Mouse (Mus musculus) G1E-ER4 (cell line): Measurements from ENCODE around the gene Dcbld2. TPM values are rescaled to one million over a fixed set of nuclear protein-coding genes. Genes with fewer than 3 reads are reported as not detected.

Source experiments
- GATA1 ChIP-seq: IDR thresholded peaks from one replicate; pipeline ENCODE4 v1.8.0; 2012; ENCODE audit warnings: low read length, inconsistent platforms
- polyA plus RNA-seq: library from polyadenylated mRNA; stranded (reverse); fragments of >175 nt; gene quantifications from 2 replicates; pipeline ENCODE4 v1.2.3, GENCODE M21; 2012

Gene Dcbld2
- polyA plus RNA-seq, 1 experiment = 2.5 TPM

- no peak for TF ChIP-seq GATA1
These were observed 57.2 kb downstream of the Dcbld2 start for GRCm38 (mm10) chr16:58465412-58465811.

GRCm38 (mm10) chr16:58470061-58470460, 61.8 kb downstream of the Dcbld2 start:
- TF ChIP-seq GATA1 = no peak

GRCm38 (mm10) chr16:58470841-58471240, 62.6 kb downstream of the Dcbld2 start:
- peak; percentile 31 for TF ChIP-seq GATA1

- TF ChIP-seq GATA1 = no peak
These were observed 66.6 kb downstream of the Dcbld2 start for GRCm38 (mm10) chr16:58474875-58475274.

- no peak for TF ChIP-seq GATA1
These were observed 67.4 kb downstream of the Dcbld2 start for GRCm38 (mm10) chr16:58475544-58476154.

- no peak for TF ChIP-seq GATA1
These were observed 68.1 kb downstream of the Dcbld2 start for GRCm38 (mm10) chr16:58476363-58476762.

- no peak for TF ChIP-seq GATA1
These were observed 71.7 kb downstream of the Dcbld2 start for GRCm38 (mm10) chr16:58479898-58480448.

GRCm38 (mm10) chr16:58481219-58481905, 73.1 kb downstream of the Dcbld2 start:
- TF ChIP-seq GATA1 = no peak

GRCm38 (mm10) chr16:58481906-58482270, 73.6 kb downstream of the Dcbld2 start:
- TF ChIP-seq GATA1 = no peak

GRCm38 (mm10) chr16:58482296-58482695, 74.1 kb downstream of the Dcbld2 start:
- no peak for TF ChIP-seq GATA1

GRCm38 (mm10) chr16:58487861-58488260, 79.6 kb downstream of the Dcbld2 start:
- no peak for TF ChIP-seq GATA1

- no peak for TF ChIP-seq GATA1
These were observed 88.5 kb downstream of the Dcbld2 start for GRCm38 (mm10) chr16:58496791-58497190.

GRCm38 (mm10) chr16:58497886-58498713, 89.9 kb downstream of the Dcbld2 start:
- peak; percentile 98 for TF ChIP-seq GATA1

- no peak for TF ChIP-seq GATA1
These were observed 90.9 kb downstream of the Dcbld2 start for GRCm38 (mm10) chr16:58499172-58499584.

- TF ChIP-seq GATA1 = no peak
These were observed 91.4 kb downstream of the Dcbld2 start for GRCm38 (mm10) chr16:58499650-58500049.

GRCm38 (mm10) chr16:58501760-58502301, 93.6 kb downstream of the Dcbld2 start:
- TF ChIP-seq GATA1 = no peak

- TF ChIP-seq GATA1 = no peak
These were observed 94.3 kb downstream of the Dcbld2 start for GRCm38 (mm10) chr16:58502566-58502965.
